Mouse (Mus musculus) kidney, adult 2 months (tissue): Measurements from ENCODE around the gene Pknox2.

ENCODE experiments used
- CTCF ChIP-seq: fragments of 200-500 bp; conservative IDR thresholded peaks from 2 replicates; pipeline ENCODE4 v1.5.1; 2011; ENCODE audit warnings: low read depth, mild to moderate bottlenecking, control low read depth, low read length, moderate library complexity, mixed read lengths; ENCODE audit not compliant: insufficient read depth, insufficient read length
- POLR2A ChIP-seq: fragments of 200-500 bp; IDR thresholded peaks from one replicate; pipeline ENCODE4 v1.6.1; 2011; ENCODE audit warnings: low read depth, low read length, control low read depth

- TF ChIP-seq CTCF (no peak), POLR2A (no peak)
Measured at GRCm38 (mm10) chr9:37144696-37145095, 2.5 kb downstream of the Pknox2 start.
